Mouse (Mus musculus) MEL-GATA-1-ER (cell line): ENCODE data around the gene Neu3.

Source experiments
- DNase-seq: peaks from one replicate; pipeline ENCODE4 v3.0.0-alpha.2; 2012; ENCODE audit warnings: low read depth; ENCODE audit errors: extremely low read depth

Neu3 gene

GRCm38 (mm10) chr7:99828083-99828570 lies at the start of gene Neu3:
Gene Neu3 (minus strand): TSS chr7:99828417.
- peak; percentile 80 for DNase-seq

GRCm38 (mm10) chr7:99876345-99876744 lies 48.1 kb upstream of the Neu3 start:
- DNase-seq: peak; percentile 55

- DNase-seq: no peak
Observed at GRCm38 (mm10) chr7:99875891-99876290, 47.7 kb upstream of the Neu3 start.

- DNase-seq: no peak
Observed at GRCm38 (mm10) chr7:99873965-99874364, 45.7 kb upstream of the Neu3 start.

DNA sequence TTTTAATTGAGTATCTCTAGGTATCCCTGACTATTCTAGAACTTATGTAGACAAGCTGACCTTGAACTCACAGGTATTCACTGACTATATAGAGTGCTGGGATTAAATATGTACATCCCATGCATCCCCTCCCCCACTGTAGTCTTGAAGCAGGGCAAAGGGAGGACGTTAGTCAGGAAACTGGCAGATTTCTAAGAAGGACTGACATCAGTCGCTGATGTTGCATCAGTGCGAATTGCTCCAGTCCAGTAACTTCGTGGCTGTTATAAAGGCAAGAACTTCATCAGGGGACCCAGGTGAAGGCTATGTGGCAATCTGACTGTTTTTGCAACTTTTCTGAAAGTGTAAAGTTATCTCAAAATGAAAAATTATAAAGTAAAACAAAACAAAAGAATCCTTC lies 41.1 kb upstream of the Neu3 start:
- no peak for DNase-seq

GRCm38 (mm10) chr7:99865219-99865618 lies 37.0 kb upstream of the Neu3 start:
- DNase-seq: no peak

DNA sequence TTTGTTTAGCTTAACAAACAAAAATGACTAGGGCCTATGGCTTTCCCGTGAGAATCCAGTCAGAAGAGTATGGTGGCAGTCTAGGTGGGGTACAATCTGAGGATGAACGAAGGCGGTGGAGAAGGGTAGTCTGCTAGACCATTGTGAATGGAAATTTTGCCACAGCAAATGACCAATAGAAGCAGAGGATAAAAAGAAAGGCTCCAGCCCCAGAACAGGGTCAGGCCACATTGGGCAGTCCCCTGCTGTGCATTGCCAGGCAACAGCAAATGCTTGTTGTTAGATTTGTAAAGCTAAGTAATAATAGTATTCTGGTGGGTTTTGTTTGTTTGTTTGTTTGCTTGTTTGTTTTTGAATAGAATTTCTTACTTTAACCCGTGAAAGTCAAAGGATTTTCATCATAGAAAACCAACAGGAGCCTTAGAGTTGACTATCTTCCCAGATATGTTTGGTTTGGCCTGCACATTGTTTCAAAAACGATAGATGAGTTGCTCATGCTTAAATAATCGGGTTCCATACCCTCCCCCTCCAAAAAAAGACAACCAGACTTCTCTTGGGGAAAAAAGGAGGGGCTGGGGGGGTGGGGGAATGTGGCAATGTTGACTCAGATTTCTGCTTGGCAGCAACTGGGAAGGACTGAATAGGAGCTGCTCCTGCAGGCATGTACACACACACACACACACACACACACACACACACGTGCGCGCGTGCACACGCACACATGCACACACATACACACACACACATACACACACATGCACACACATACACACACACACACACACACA lies 36.2 kb upstream of the Neu3 start:
- no peak for DNase-seq

DNA sequence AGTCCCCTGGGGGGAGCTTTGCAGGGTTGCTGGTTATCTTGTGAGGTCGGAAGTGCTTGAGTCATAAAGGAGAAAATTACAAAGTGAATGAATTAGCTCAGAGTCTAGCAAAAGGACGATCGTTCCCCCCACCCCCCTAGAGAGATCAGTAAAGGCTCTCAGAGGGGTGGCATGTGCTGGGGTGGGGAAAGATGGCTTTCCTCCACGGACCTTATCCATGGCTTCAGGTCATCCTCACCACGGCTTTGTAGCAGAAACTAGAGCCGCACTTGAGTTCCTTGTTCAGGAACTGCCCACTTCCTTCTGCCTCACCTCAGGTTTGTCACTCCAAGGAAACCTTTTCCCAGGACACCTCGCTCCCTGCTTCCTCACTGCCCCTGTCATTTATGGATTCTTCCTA lies 35.1 kb upstream of the Neu3 start, which contains the start of gene Spcs2:
Gene Spcs2 (minus strand): TSS at position 101 of the 400 bp plus-strand sequence.
- no peak for DNase-seq

- DNase-seq: peak; percentile 96
Observed at GRCm38 (mm10) chr7:99858813-99859585, 30.8 kb upstream of the Neu3 start, which contains the start of gene Xrra1. Gene Xrra1 (plus strand): TSS chr7:99859116.

GRCm38 (mm10) chr7:99858175-99858812 lies 30.1 kb upstream of the Neu3 start:
- no peak for DNase-seq

DNA sequence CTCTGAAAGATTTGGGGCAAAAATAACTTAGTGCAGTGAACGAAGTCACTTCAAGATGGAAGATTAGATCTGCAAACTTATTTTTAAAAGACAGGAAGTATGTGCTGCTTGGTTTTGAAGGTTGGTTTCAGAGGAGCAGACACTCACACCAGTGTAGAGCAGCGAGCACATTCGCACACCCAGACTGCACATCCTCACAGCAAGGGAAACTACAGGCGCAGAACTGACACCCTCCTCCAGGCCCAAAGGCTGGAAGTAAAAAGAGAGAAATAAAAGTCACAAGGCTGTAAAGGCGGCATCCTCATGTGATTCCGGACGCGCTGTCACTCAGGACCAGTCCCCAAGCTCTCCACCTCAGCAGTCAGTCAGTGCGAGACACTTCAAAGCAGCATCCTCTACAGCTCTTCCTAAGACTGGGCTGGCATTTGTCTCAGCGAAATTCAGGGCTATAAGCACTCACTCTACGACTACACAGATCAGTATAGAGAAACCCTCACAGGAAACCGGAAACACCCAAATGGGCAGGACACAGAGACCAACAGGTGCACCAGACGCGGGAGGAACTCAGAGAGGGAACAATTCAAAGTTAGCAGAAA lies 28.1 kb upstream of the Neu3 start:
- DNase-seq: no peak

- DNase-seq: no peak
Observed at GRCm38 (mm10) chr7:99854311-99854710, 26.1 kb upstream of the Neu3 start.

- DNase-seq: no peak
Observed at GRCm38 (mm10) chr7:99853350-99853749, 25.1 kb upstream of the Neu3 start.

DNA sequence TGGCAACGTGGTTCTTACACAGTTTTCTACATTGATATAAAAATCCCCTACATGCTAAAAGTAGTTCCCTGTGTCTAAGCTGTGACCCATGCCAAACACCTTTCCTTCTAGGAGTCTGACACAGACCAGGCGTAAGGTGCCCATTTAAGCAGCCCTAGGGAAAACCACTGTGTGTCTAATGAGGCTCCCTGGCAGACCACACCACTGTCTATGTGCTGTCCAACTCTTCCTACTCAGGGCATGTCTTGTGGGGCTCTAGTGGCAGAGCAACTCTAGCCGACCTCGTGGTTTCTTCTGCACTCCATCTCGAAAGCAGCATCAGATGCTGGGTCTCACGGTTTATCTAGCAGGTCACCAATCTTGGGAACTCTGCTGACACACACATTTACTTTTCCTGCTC lies 23.4 kb upstream of the Neu3 start:
- no peak for DNase-seq

DNA sequence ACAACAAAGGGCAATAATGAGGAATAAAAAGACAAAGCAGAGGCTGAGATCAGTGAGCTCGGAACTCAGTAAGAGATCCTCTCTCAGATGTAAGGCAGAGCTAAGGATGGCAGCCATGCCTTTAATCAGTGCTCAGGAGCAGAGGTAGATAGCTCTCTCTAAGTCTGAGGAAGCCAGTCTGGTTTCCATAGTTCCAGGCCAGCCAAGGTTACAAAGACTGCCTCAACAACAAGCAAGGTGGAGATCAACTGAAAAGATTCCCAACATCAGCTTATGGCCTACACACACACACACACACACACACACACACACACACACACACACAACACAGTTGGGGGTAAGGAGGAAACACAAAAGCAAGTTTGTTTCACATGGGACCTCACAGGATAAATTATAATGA lies 22.9 kb upstream of the Neu3 start:
- DNase-seq: no peak

- no peak for DNase-seq
Observed at GRCm38 (mm10) chr7:99850534-99850933, 22.3 kb upstream of the Neu3 start.

DNA sequence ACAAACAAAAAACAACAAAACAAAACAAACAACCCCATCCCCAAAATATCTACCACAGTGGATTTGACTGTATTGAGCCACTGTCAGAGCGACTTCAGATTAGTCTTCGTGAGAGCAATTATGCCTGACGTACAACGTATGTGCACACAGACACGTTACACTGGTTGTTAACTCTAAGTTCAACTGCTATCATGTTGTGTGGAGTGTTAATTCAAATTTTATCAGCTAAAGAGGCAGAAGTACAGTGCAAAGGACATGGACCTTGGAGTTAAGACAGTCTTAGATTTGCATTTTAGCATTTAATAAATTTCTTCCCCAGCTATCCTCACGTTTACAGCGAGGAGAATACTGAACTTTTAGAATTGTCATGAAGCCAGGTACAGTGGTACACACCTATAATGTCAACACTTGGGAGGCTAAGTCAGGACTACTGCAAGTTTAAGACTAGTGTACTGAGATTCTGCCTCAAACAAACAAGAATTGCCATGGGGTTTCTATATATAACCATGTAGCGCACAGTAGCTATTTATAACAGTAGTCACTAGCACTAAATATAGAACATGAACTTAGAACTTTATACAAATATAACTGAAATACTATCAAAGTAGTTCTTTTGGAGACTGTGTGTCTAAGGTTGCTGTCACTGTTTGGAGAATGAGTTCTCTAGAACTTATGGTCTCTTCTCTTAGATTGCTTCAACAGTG lies 17.5 kb upstream of the Neu3 start:
- no peak for DNase-seq

DNA sequence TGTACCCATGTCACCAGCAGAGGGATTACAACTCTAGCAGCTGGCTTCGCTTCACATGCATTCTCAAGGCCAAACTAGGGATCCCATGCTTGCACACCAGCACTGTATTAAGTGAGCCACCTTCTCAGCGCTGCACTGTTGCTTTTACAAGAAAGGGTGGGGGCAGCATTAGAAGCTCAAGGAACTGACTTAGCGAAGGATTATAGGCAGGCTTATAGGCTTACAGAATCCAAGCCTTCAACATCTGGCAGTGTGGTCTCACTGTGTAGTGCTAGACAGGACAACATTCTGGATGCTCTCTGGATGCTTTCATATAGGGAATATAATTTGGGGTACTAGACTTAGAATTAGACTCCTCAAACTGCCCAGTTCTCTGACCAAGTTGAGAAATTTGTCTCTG lies 10.0 kb upstream of the Neu3 start:
- DNase-seq: no peak

- DNase-seq: no peak
Observed at GRCm38 (mm10) chr7:99837358-99838071, 9.3 kb upstream of the Neu3 start.

DNA sequence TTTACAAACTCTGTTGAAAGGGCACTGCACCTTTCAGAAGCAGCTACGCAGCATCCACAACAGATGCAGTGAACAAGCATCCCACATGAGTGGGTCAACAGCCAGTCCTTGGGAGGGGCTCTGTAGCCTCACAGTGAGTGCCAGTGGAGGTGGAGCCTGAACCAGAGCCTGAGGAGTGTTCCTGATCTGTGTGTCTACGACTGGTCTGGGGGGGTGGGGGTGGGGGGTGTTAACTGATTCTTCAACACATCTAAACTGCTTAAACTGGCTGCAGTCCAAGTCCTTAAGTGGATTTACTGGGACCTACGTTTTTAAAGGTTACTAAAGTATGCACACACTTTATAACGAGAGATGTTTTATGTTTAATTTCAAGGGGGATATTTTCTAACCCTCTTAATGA lies 8.6 kb upstream of the Neu3 start:
- DNase-seq: no peak
